Mouse (Mus musculus): ENCODE data around the gene Cluap1.
"Not testable (repeated sequence)": the region's sequence is repeated elsewhere in the genome, so short reads cannot be mapped to it uniquely, and the experiment has no call there.

The Cluap1 gene

DNA sequence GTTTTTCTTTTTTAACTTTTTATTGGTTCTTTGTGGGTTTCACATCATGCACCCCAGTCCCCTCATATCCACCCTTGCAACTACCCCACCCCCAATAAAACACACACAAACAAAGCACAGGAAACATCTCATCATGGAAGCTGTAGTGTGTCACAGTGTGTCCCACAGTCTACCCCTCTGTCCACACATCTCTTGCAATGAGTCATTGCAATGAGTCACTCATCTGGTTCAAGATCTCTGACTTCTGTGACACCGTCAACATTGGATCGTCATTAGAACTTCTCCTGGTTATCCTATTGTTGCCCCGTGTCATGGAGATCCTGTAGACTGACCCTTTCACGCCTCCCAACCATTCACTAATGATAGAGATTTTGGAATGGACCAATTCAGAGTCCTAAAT lies 26.1 kb downstream of the Cluap1 start:
- DNase-seq (ENCODE audit: low read depth, low spot score), result no peak

GRCm38 (mm10) chr16:3951141-3951540 lies 42.5 kb downstream of the Cluap1 start:
- no peak for DNase-seq (ENCODE audit: low read depth, low spot score)

GRCm38 (mm10) chr16:3956369-3956768 lies 47.8 kb downstream of the Cluap1 start:
- DNase-seq (ENCODE audit: low read depth, low spot score), result no peak

DNA sequence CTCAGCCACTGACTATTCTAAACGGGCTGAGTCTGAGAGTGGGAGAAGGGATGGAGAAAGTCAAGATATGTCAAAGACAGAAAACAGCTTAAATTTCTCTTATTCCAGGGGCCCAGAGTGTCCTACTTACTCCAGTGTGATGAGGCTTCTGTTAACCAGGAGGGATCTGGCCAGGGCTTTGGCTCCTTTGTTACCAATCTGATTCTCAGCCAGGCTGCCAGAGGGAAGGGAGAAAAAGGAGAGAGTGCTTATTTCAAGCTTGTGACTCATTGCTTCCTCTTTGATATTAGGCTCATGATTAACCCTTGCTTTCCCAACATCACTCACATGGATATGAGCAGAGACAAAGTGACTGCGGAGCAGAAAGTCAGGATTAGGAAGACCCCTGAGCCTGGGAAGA lies 50.7 kb downstream of the Cluap1 start:
- no peak for DNase-seq (ENCODE audit: low read depth, low spot score)

GRCm38 (mm10) chr16:3964990-3965389 lies 56.4 kb downstream of the Cluap1 start:
- no peak for DNase-seq (ENCODE audit: low read depth, low spot score)

GRCm38 (mm10) chr16:3965534-3965933 lies 56.9 kb downstream of the Cluap1 start:
- DNase-seq (ENCODE audit: low read depth, low spot score), result no peak

- DNase-seq (ENCODE audit: low read depth, low spot score), result not testable (repeated sequence)
Measured at GRCm38 (mm10) chr16:3974456-3974855, 65.9 kb downstream of the Cluap1 start.

GRCm38 (mm10) chr16:3975658-3976057 lies 67.1 kb downstream of the Cluap1 start:
- no peak for DNase-seq (ENCODE audit: low read depth, low spot score)

- DNase-seq (ENCODE audit: low read depth, low spot score), result no peak
Measured at GRCm38 (mm10) chr16:3976251-3976671, 67.7 kb downstream of the Cluap1 start, which contains the start of gene Nlrc3. Nlrc3 (minus strand) TSS chr16:3976632.

DNA sequence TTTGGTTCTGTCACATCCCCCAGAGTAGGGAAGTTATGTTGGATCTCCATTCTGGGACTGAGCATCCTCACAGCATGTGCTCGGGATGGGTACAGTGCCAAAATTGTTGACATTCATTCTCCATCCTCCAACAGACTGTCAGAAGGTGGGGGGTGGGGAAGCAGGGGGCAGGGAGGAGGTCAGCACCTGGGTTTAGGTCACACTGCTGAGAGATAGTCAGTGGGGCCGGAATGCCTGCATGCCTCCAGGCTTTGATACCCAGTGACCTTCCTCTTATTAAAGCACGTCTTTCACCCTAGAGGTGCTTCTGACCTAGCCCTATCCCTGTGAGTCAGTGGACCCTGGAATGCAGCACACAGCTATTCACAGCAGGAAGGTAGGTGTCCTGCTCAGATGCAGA lies 68.1 kb downstream of the Cluap1 start:
- DNase-seq (ENCODE audit: low read depth, low spot score), result no peak

DNA sequence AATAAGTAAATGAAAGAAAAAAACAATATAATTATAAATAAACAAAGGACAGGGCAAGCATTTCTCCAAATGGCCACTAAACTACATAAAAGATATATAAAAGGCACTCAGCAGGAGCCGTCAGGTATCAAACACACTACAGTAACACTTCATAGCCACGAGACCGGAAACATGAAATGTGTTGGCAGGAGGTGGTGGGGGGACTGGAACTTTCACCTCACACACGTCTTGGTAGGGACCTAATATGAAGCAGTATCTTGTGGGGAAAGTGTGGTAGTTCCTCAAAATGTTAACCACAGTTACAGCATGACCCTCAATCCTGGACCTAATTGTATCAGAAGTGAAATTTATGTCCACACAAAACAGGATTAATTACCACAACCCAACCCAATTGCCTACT lies 73.6 kb downstream of the Cluap1 start:
- DNase-seq (ENCODE audit: low read depth, low spot score), result no peak

- DNase-seq (ENCODE audit: low read depth, low spot score), result no peak
Measured at GRCm38 (mm10) chr16:3983146-3983700, 74.6 kb downstream of the Cluap1 start.

GRCm38 (mm10) chr16:3988410-3988809 lies 79.8 kb downstream of the Cluap1 start:
- no peak for DNase-seq (ENCODE audit: low read depth, low spot score)

Measured in c-Kit-negative CD71-positive TER-119-positive erythroid progenitor cells, embryonic 14.5 days (primary cell).